Comparison of ENCODE assay signal across 10 mouse cellular contexts in genomic region chr2:180215011-180215461, GRCm38 (mm10). TPM values are rescaled to one million over a fixed set of nuclear protein-coding genes. Genes with fewer than 3 reads are reported as not detected.
A peak's percentile ranks its signal among the peaks of the same experiment; 100 is the strongest.
DNase-seq lines count a peak whose midpoint lies in the region; ATAC-seq and TF ChIP-seq lines count a peak whose summit lies in the region.
"Had no signal": no experiment of that assay in that cellular context is flagged by ENCODE, and none has a peak within 500 bp of the region (broad histone marks: within the 10 kb centered on the region; RNA-seq: fewer than 3 reads in every experiment).

No protein-coding gene starts in this region.

- DNase-seq in gastrocnemius, adult 2 months: peak; percentile 55
- no peak for DNase-seq in gastrocnemius, postnatal 36 days
- DNase-seq in 3134 (ENCODE audit: extremely low read depth, insufficient read length, low spot score): peak; percentile 74
- DNase-seq in fibroblast of lung, adult 2 months (ENCODE audit: low read depth): peak; percentile 54
- DNase-seq in right cerebral cortex, postnatal 25 days: no peak
- no peak for DNase-seq in liver, postnatal 0 days
- DNase-seq: right cerebral cortex, postnatal 14 days had no signal

- 62% methylated on average over 8 of the region's 8 CpGs for WGBS in kidney, embryonic 14.5 days
- WGBS in liver, postnatal 0 days (ENCODE audit: insufficient replicate concordance): 72% methylated on average over 8 of the region's 8 CpGs

- intact Hi-C loops in gastrocnemius, adult 2 months (cut with DNase I): no loop called here
- intact Hi-C loops in gastrocnemius, postnatal 36 days (cut with DNase I): no loop called here

- no peak for TF ChIP-seq CTCF in gastrocnemius, adult 2 months (IDR thresholded peaks at IDR 0.05)
- TF ChIP-seq CTCF in liver, postnatal 0 days (IDR thresholded peaks at IDR 0.05; ENCODE audit: low read depth): no peak

- H3K4me3 ChIP-seq in gastrocnemius, adult 2 months: peak overlapping the region; percentile 37
- H3K4me3 ChIP-seq in kidney, embryonic 14.5 days (ENCODE audit: low read length): no peak overlapping the region
- H3K4me3 ChIP-seq in liver, postnatal 0 days (ENCODE audit: low read depth, low read length): no peak overlapping the region
- H3K4me3 ChIP-seq: midbrain, embryonic 15.5 days had no signal

- H3K9ac ChIP-seq in kidney, embryonic 14.5 days (ENCODE audit: low read depth, low read length): no peak overlapping the region
- H3K9ac ChIP-seq in liver, postnatal 0 days (replicated peaks): no peak overlapping the region
- H3K9ac ChIP-seq: midbrain, embryonic 15.5 days had no signal

- H3K4me2 ChIP-seq in kidney, embryonic 14.5 days (replicated peaks; ENCODE audit: low read depth, low read length): 0 out of 2 replicates have a peak overlapping the region, but pooled peaks have one; percentile 3
- no peak overlapping the region for H3K4me2 ChIP-seq in liver, postnatal 0 days (ENCODE audit: low read depth, low read length)
- H3K4me2 ChIP-seq: midbrain, embryonic 15.5 days had no signal

- peak overlapping the region; percentile 83 for H3K27ac ChIP-seq in gastrocnemius, adult 2 months
- peak overlapping the region; percentile 30; the same call in 1 of the 2 replicates for H3K27ac ChIP-seq in kidney, embryonic 14.5 days (ENCODE audit: low read depth, low read length)
- H3K27ac ChIP-seq in liver, postnatal 0 days (ENCODE audit: low read depth): no peak overlapping the region
- H3K27ac ChIP-seq: midbrain, embryonic 15.5 days had no signal

- ATAC-seq in kidney, embryonic 14.5 days (ENCODE audit: low FRiP score, low TSS enrichment): no peak
- no peak for ATAC-seq in liver, postnatal 0 days
- no peak for ATAC-seq in megakaryocyte-erythroid progenitor cell, adult 5-6 weeks (replicated peaks; ENCODE audit: low FRiP score, low TSS enrichment, poor library complexity, severe bottlenecking)
- ATAC-seq: midbrain, embryonic 15.5 days had no signal

- peaks cover 10% of the 10 kb centered on the region for H3K4me1 ChIP-seq in kidney, embryonic 14.5 days (ENCODE audit: control insufficient read depth, insufficient read depth, low read length)
- H3K4me1 ChIP-seq in liver, postnatal 0 days (ENCODE audit: insufficient read depth): peaks cover 13% of the 10 kb centered on the region; the same call in 1 of the 2 replicates
- H3K4me1 ChIP-seq: midbrain, embryonic 15.5 days had no signal

- H3K9me3 ChIP-seq in kidney, embryonic 14.5 days (ENCODE audit: control insufficient read depth, low read length): 0 out of 2 replicates have a peak, but pooled peaks cover 2% of the 10 kb centered on the region
- no peaks in the 10 kb centered on the region for H3K9me3 ChIP-seq in liver, postnatal 0 days (ENCODE audit: low read length)
- H3K9me3 ChIP-seq: midbrain, embryonic 15.5 days had no signal

- H3K36me3 ChIP-seq in kidney, embryonic 14.5 days (ENCODE audit: control insufficient read depth, insufficient read depth, low read length): no peaks in the 10 kb centered on the region
- no peaks in the 10 kb centered on the region for H3K36me3 ChIP-seq in liver, postnatal 0 days (replicated peaks; ENCODE audit: insufficient read depth, low read length)
- H3K36me3 ChIP-seq: midbrain, embryonic 15.5 days had no signal

- TF ChIP-seq EP300 in liver, postnatal 0 days (IDR thresholded peaks at IDR 0.05; ENCODE audit: low read depth): no peak

- no peaks in the 10 kb centered on the region for H3K27me3 ChIP-seq in kidney, embryonic 14.5 days (ENCODE audit: control insufficient read depth, insufficient read depth, low read length)
- no peaks in the 10 kb centered on the region for H3K27me3 ChIP-seq in liver, postnatal 0 days (ENCODE audit: insufficient read depth, low read length)
- H3K27me3 ChIP-seq: midbrain, embryonic 15.5 days had no signal

RNA-seq across cellular contexts. Expression of gene Lama5, which starts 10.6 kb away (rescaled TPM):
- total RNA-seq in gastrocnemius, adult 2 months (2021): 10 to 100 TPM; 10.5 to 14.8 TPM
- 10 to 100 TPM in 1 of 2 experiments, 1 to 10 TPM in 1; 8.7 to 11.2 TPM for total RNA-seq in gastrocnemius, postnatal 36 days (2021)
- 43.1 and 54.1 TPM in 2 replicates for polyA plus RNA-seq in kidney, embryonic 14.5 days (2014; fragmentation: Nextera tagmentation; extraction: Ambion mirVana)
- 2.1 and 2.2 TPM in 2 replicates for polyA plus RNA-seq in liver, postnatal 0 days (2015; fragmentation: Nextera tagmentation; extraction: Ambion mirVana)
- total RNA-seq in megakaryocyte-erythroid progenitor cell, adult 5-6 weeks (2014; fragmentation: Nextera tagmentation): 0.04 and 0.25 TPM in 2 replicates
- 0.05 TPM in 1 of 2 replicates, not detected in the other for total RNA-seq in megakaryocyte-erythroid progenitor cell, adult 5-6 weeks (2017)

RNA-seq across cellular contexts. Expression of gene Rps21, which starts 42.1 kb away (rescaled TPM):
- total RNA-seq in gastrocnemius, adult 2 months (2021): 100 to 1,000 TPM; 359 to 473 TPM
- total RNA-seq in gastrocnemius, postnatal 36 days (2021): 100 to 1,000 TPM; 310 to 370 TPM
- polyA plus RNA-seq in kidney, embryonic 14.5 days (2014; fragmentation: Nextera tagmentation; extraction: Ambion mirVana): 730 and 1,037 TPM in 2 replicates
- polyA plus RNA-seq in liver, postnatal 0 days (2015; fragmentation: Nextera tagmentation; extraction: Ambion mirVana): 382 and 393 TPM in 2 replicates
- 3,693 and 4,041 TPM in 2 replicates for total RNA-seq in megakaryocyte-erythroid progenitor cell, adult 5-6 weeks (2014; fragmentation: Nextera tagmentation)
- 2,831 and 3,324 TPM in 2 replicates for total RNA-seq in megakaryocyte-erythroid progenitor cell, adult 5-6 weeks (2017)

RNA-seq across cellular contexts. Expression of gene Adrm1, which starts 43.8 kb away (rescaled TPM):
- total RNA-seq in gastrocnemius, adult 2 months (2021): 100 to 1,000 TPM in 1 of 2 experiments, 10 to 100 TPM in 1; 99.5 to 121 TPM
- 100 to 1,000 TPM in 1 of 2 experiments, 10 to 100 TPM in 1; 95.4 to 103 TPM for total RNA-seq in gastrocnemius, postnatal 36 days (2021)
- 159 and 160 TPM in 2 replicates for polyA plus RNA-seq in kidney, embryonic 14.5 days (2014; fragmentation: Nextera tagmentation; extraction: Ambion mirVana)
- 91.9 and 98.0 TPM in 2 replicates for polyA plus RNA-seq in liver, postnatal 0 days (2015; fragmentation: Nextera tagmentation; extraction: Ambion mirVana)
- 143 and 144 TPM in 2 replicates for total RNA-seq in megakaryocyte-erythroid progenitor cell, adult 5-6 weeks (2014; fragmentation: Nextera tagmentation)
- 51.7 and 76.2 TPM in 2 replicates for total RNA-seq in megakaryocyte-erythroid progenitor cell, adult 5-6 weeks (2017)

RNA-seq across cellular contexts. Expression of gene Cables2, which starts 58.3 kb away (rescaled TPM):
- 1 to 10 TPM; 9.3 to 9.8 TPM for total RNA-seq in gastrocnemius, adult 2 months (2021)
- 10 to 100 TPM in 1 of 2 experiments, 1 to 10 TPM in 1; 9.7 to 11.5 TPM for total RNA-seq in gastrocnemius, postnatal 36 days (2021)
- polyA plus RNA-seq in kidney, embryonic 14.5 days (2014; fragmentation: Nextera tagmentation; extraction: Ambion mirVana): 13.3 and 21.1 TPM in 2 replicates
- polyA plus RNA-seq in liver, postnatal 0 days (2015; fragmentation: Nextera tagmentation; extraction: Ambion mirVana): 4.7 and 5.2 TPM in 2 replicates
- 13.8 and 14.4 TPM in 2 replicates for total RNA-seq in megakaryocyte-erythroid progenitor cell, adult 5-6 weeks (2014; fragmentation: Nextera tagmentation)
- 7.4 and 20.8 TPM in 2 replicates for total RNA-seq in megakaryocyte-erythroid progenitor cell, adult 5-6 weeks (2017)

Comparison
In these comparisons a context has a peak if more than half of its experiments do, and no peak if none do; other contexts are left out.
1. DNase-seq: peak in gastrocnemius, adult 2 months (single experiment), 3134 (single experiment) and fibroblast of lung, adult 2 months (single experiment); none in gastrocnemius, postnatal 36 days (0 of 2), right cerebral cortex, postnatal 25 days (single experiment) and liver, postnatal 0 days (single experiment).
2. RNA of gene Lama5, which starts 10.6 kb away (total RNA-seq): 10.5 to 14.8 TPM in gastrocnemius, adult 2 months and 8.7 to 11.2 TPM in gastrocnemius, postnatal 36 days; 0.04 to 0.25 TPM in megakaryocyte-erythroid progenitor cell, adult 5-6 weeks; every median in the first group is over 4 times any median in the second.
3. RNA of gene Rps21, which starts 42.1 kb away (total RNA-seq): 2,831 to 4,041 TPM in megakaryocyte-erythroid progenitor cell, adult 5-6 weeks; 359 to 473 TPM in gastrocnemius, adult 2 months and 310 to 370 TPM in gastrocnemius, postnatal 36 days; every median in the first group is over 4 times any median in the second.